Mouse (Mus musculus): ENCODE data around the gene Vkorc1l1. TPM values are rescaled to one million over a fixed set of nuclear protein-coding genes. Genes with fewer than 3 reads are reported as not detected.

The Vkorc1l1 gene
- polyA plus RNA-seq, 1 experiment from 2014 or later = 22.9 TPM

- peaks cover 41% of the 10 kb centered on the region for H3K4me1 ChIP-seq (replicated peaks)
- WGBS (ENCODE audit: insufficient replicate concordance) = 39% methylated on average over 12 of the region's 12 CpGs
- peak overlapping the region; percentile 70 for H3K4me3 ChIP-seq (replicated peaks)
- no peaks in the 10 kb centered on the region for H3K9me3 ChIP-seq (replicated peaks)
- 0 out of 2 replicates have a peak, but pooled peaks cover 8% of the 10 kb centered on the region for H3K27me3 ChIP-seq
- H3K36me3 ChIP-seq = peaks cover 2% of the 10 kb centered on the region; the same call in 1 of the 2 replicates
- H3K4me2 ChIP-seq = peak overlapping the region; percentile 94
- peak overlapping the region; percentile 75; the same call in 1 of the 2 replicates for H3K9ac ChIP-seq
- DNase-seq (no peak), ATAC-seq (ENCODE audit: low read depth) (no peak)
- peak overlapping the region; percentile 26 for H3K27ac ChIP-seq
Measured at GRCm38 (mm10) chr5:130023067-130023766, 81.4 kb downstream of the Vkorc1l1 start.

- Histone ChIP-seq H3K9ac (peak overlapping the region; percentile 75), H3K27ac (peak overlapping the region; percentile 91), H3K4me3 (replicated peaks) (peak overlapping the region; percentile 70), H3K4me1 (replicated peaks) (peaks cover 45% of the 10 kb centered on the region), H3K36me3 (no peaks in the 10 kb centered on the region), H3K27me3 (0 out of 2 replicates have a peak, but pooled peaks cover 8% of the 10 kb centered on the region), H3K4me2 (peak overlapping the region; percentile 94), H3K9me3 (replicated peaks) (no peaks in the 10 kb centered on the region)
- WGBS (ENCODE audit: insufficient replicate concordance) = under 1% methylated on average over 32 of the region's 32 CpGs
- DNase-seq (peak; percentile 86), ATAC-seq (ENCODE audit: low read depth) (peak; percentile 90)
Measured at GRCm38 (mm10) chr5:130023767-130024539, 82.2 kb downstream of the Vkorc1l1 start.

- DNase-seq = no peak
- H3K4me1 ChIP-seq (replicated peaks) = peaks cover 45% of the 10 kb centered on the region
- WGBS (ENCODE audit: insufficient replicate concordance) = 52% methylated on average over 5 of the region's 5 CpGs
- H3K4me2 ChIP-seq = no peak overlapping the region
- H3K4me3 ChIP-seq (replicated peaks) = no peak overlapping the region
- H3K36me3 ChIP-seq = no peaks in the 10 kb centered on the region
- H3K9me3 ChIP-seq (replicated peaks) = no peaks in the 10 kb centered on the region
- 0 out of 2 replicates have a peak, but pooled peaks cover 8% of the 10 kb centered on the region for H3K27me3 ChIP-seq
- no peak overlapping the region for H3K27ac ChIP-seq
- no peak overlapping the region for H3K9ac ChIP-seq
- no peak for ATAC-seq (ENCODE audit: low read depth)
Measured at GRCm38 (mm10) chr5:130027134-130027533, 85.4 kb downstream of the Vkorc1l1 start.

DNA sequence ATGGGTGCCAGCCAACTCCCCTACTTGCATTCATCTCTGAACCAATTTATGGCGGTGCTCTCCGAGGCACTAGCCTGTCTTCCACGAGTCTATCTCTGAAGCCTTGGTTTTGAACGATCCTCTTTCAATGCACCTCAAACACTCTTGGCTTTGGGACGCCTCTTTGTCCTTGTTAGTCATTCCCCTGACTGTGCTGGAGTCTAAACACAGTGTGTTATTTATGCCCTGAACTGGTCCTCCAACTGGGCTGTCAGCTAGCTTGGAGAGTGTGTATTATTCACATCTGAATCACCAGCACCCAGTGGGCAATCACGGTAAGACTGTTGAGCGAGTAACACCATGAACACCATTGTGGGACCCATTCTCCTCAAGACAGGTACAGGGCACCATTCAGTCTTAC is 85.9 kb downstream of the Vkorc1l1 start:
- Histone ChIP-seq H3K4me3 (replicated peaks) (no peak overlapping the region), H3K4me2 (no peak overlapping the region), H3K4me1 (replicated peaks) (peaks cover 50% of the 10 kb centered on the region), H3K27me3 (0 out of 2 replicates have a peak, but pooled peaks cover 8% of the 10 kb centered on the region), H3K9me3 (replicated peaks) (no peaks in the 10 kb centered on the region), H3K27ac (no peak overlapping the region), H3K36me3 (no peaks in the 10 kb centered on the region), H3K9ac (no peak overlapping the region)
- no peak for DNase-seq
- ATAC-seq (ENCODE audit: low read depth) = no peak
- WGBS (ENCODE audit: insufficient replicate concordance) = 77% methylated on average over 7 of the region's 7 CpGs

DNA sequence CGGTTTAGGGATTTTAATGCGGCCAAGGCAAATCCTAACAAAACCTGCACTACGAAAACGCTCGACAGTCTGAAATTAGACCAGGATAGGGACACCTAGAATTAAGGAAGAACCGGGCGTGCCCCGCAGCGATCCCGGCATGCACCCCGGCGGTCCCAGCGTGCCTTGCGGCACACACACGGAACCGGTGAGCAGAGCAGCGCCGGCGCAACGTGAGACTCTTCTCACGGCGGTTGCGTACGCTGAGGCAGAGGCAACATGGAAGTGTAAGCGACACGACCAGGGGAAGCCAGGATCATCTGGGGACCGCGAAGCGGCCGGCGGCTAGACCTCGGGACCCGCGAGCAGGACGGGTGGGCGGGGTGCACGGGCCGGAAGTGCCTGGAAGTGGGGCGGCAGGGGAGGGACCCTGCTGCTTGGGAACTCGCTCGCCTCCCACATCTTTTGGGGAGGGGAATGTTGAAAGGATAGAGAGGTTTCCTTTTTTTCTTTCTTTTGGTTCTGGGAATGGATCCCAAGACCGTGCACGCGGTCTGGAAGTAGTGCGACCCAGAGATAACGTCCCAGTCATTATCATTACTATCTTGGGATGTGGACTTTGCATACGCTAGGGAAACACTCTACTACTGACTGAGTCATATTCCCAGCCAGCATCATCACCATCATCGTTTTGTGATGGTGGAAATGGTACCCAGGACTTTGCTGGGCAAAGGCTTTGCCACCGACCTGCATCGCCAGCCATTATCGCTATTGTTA is 87.5 kb downstream of the Vkorc1l1 start, which contains the start of the genes Asl and Crcp:
Gene Asl (minus strand): TSS at position 106 of the 756 bp plus-strand sequence.
Gene Crcp (plus strand): TSS at position 149 of the 756 bp plus-strand sequence.
- no peaks in the 10 kb centered on the region for H3K36me3 ChIP-seq
- H3K27me3 ChIP-seq = 0 out of 2 replicates have a peak, but pooled peaks cover 8% of the 10 kb centered on the region
- 1% methylated on average over 51 of the region's 51 CpGs for WGBS (ENCODE audit: insufficient replicate concordance)
- ATAC-seq (ENCODE audit: low read depth) (peak; percentile 81), DNase-seq (peak; percentile 78)
- H3K4me1 ChIP-seq (replicated peaks) = peaks cover 50% of the 10 kb centered on the region
- peak within 1 kb of the TSS; percentile 79 for H3K4me2 ChIP-seq
- no peaks in the 10 kb centered on the region for H3K9me3 ChIP-seq (replicated peaks)
- peak within 1 kb of the TSS; percentile 88 for H3K27ac ChIP-seq
- H3K9ac ChIP-seq = peak within 1 kb of the TSS; percentile 81
- peak within 1 kb of the TSS; percentile 79 for H3K4me3 ChIP-seq (replicated peaks)

DNA sequence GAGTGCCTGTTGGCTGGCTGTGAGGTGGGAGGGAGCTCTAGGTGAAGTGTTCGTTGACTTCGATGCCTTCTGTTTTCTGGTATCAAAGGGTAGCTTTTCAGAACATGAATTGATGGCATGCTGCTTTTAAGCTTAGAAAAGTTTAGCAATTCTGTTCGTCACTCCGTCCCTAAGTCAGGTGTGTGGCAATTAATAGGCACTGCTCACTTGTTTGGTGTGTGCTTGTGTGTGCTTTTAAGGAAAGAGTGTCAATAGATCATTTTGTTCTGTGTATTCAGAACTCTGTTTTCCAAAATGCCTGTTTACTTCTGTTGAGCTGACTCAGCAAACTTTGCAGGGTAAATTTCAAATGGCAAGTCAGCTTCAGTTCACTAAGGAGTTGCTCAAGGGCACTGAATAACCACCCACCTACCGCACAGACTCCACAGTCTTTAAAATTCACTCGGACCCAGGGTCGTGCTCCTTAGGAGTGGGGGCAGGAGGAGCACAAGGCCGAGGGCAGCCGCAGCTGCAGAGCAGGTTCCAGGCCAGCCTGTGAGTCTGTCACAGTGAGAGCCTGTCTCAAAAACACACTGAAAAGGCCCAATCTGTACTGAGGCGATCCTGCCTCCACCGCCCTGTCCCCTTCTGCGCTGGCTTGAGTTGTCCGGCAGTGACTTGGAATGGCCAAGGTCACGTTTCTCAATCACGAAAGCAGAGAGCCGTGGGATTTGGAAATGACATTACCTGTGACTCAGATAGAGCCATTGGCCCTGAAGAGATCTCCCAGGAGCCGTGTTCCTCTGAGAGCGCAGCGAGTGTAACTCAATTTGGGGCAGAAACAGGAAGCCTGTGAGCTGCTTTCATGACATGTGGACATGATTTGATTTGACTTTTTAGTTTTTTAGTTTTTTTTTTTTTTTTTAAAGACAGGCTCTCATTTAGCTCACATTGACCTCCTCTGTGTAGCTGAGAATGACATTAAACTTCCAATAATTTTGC is 89.9 kb downstream of the Vkorc1l1 start:
- 85% methylated on average over 19 of the region's 19 CpGs for WGBS (ENCODE audit: insufficient replicate concordance)
- 0 out of 2 replicates have a peak, but pooled peaks cover 5% of the 10 kb centered on the region for H3K27me3 ChIP-seq
- peaks cover 15% of the 10 kb centered on the region for H3K36me3 ChIP-seq
- no peak overlapping the region for H3K4me2 ChIP-seq
- DNase-seq (no peak), ATAC-seq (ENCODE audit: low read depth) (no peak)
- 0 out of 2 replicates have a peak overlapping the region, but pooled peaks have one; percentile 4 for H3K9ac ChIP-seq
- H3K4me1 ChIP-seq (replicated peaks) = peaks cover 45% of the 10 kb centered on the region
- no peak overlapping the region for H3K4me3 ChIP-seq (replicated peaks)
- H3K27ac ChIP-seq = 0 out of 2 replicates have a peak overlapping the region, but pooled peaks have one; percentile 15
- no peaks in the 10 kb centered on the region for H3K9me3 ChIP-seq (replicated peaks)

- Histone ChIP-seq H3K4me3 (replicated peaks) (no peak overlapping the region), H3K9ac (peak overlapping the region; percentile 35; the same call in 1 of the 2 replicates), H3K27me3 (no peaks in the 10 kb centered on the region), H3K4me2 (no peak overlapping the region; the same call in 1 of the 2 replicates), H3K4me1 (replicated peaks) (peaks cover 41% of the 10 kb centered on the region), H3K9me3 (replicated peaks) (no peaks in the 10 kb centered on the region), H3K27ac (peak overlapping the region; percentile 9; the same call in 1 of the 2 replicates), H3K36me3 (peaks cover 31% of the 10 kb centered on the region)
- 44% methylated on average over 2 of the region's 2 CpGs for WGBS (ENCODE audit: insufficient replicate concordance)
- no peak for DNase-seq
- peak; percentile 49 for ATAC-seq (ENCODE audit: low read depth)
Measured at GRCm38 (mm10) chr5:130033869-130034268, 92.1 kb downstream of the Vkorc1l1 start.

Other genes starting within 250 kb of the Vkorc1l1 start
- gene Sept14, start 233.5 kb upstream of the Vkorc1l1 start, polyA plus RNA-seq (2015; fragmentation: Nextera tagmentation; extraction: Ambion mirVana) = not detected in 2 replicates
- gene Mrps17, start 226.5 kb upstream of the Vkorc1l1 start, polyA plus RNA-seq (2015; fragmentation: Nextera tagmentation; extraction: Ambion mirVana) = 131 and 133 TPM in 2 replicates
- 28.4 and 29.7 TPM in 2 replicates for gene Nipsnap2, start 216.9 kb upstream of the Vkorc1l1 start, polyA plus RNA-seq (2015; fragmentation: Nextera tagmentation; extraction: Ambion mirVana)
- 82.6 and 91.1 TPM in 2 replicates for gene Psph, start 154.5 kb upstream of the Vkorc1l1 start, polyA plus RNA-seq (2015; fragmentation: Nextera tagmentation; extraction: Ambion mirVana)
- gene Sumf2, start 95.0 kb upstream of the Vkorc1l1 start, polyA plus RNA-seq (2015; fragmentation: Nextera tagmentation; extraction: Ambion mirVana) = 24.9 and 35.0 TPM in 2 replicates
- gene Chchd2, start 54.5 kb upstream of the Vkorc1l1 start, polyA plus RNA-seq (2015; fragmentation: Nextera tagmentation; extraction: Ambion mirVana) = 596 and 645 TPM in 2 replicates
- 1.00 and 1.1 TPM in 2 replicates for gene Zbed5, start 46.2 kb upstream of the Vkorc1l1 start, polyA plus RNA-seq (2015; fragmentation: Nextera tagmentation; extraction: Ambion mirVana)
- 0.18 and 0.22 TPM in 2 replicates for gene Phkg1, start 43.4 kb upstream of the Vkorc1l1 start, polyA plus RNA-seq (2015; fragmentation: Nextera tagmentation; extraction: Ambion mirVana)
- 0.31 and 1.0 TPM in 2 replicates for gene Nupr1l, start 33.4 kb upstream of the Vkorc1l1 start, polyA plus RNA-seq (2015; fragmentation: Nextera tagmentation; extraction: Ambion mirVana)
- gene Gusb, start 61.1 kb downstream of the Vkorc1l1 start, polyA plus RNA-seq (2015; fragmentation: Nextera tagmentation; extraction: Ambion mirVana) = 42.0 and 47.9 TPM in 2 replicates
- gene Asl, start 87.3 kb downstream of the Vkorc1l1 start, polyA plus RNA-seq (2015; fragmentation: Nextera tagmentation; extraction: Ambion mirVana) = 37.8 and 45.2 TPM in 2 replicates
- 31.6 and 34.4 TPM in 2 replicates for gene Crcp, start 87.3 kb downstream of the Vkorc1l1 start, polyA plus RNA-seq (2015; fragmentation: Nextera tagmentation; extraction: Ambion mirVana)
- 27.2 and 33.5 TPM in 2 replicates for gene Tpst1, start 131.4 kb downstream of the Vkorc1l1 start, polyA plus RNA-seq (2015; fragmentation: Nextera tagmentation; extraction: Ambion mirVana)
- gene Kctd7, start 202.9 kb downstream of the Vkorc1l1 start, polyA plus RNA-seq (2015; fragmentation: Nextera tagmentation; extraction: Ambion mirVana) = 5.5 and 7.1 TPM in 2 replicates
- 26.0 and 30.7 TPM in 2 replicates for gene Rabgef1, start 229.8 kb downstream of the Vkorc1l1 start, polyA plus RNA-seq (2015; fragmentation: Nextera tagmentation; extraction: Ambion mirVana)

All from liver, embryonic 13.5 days (tissue).